Mouse (Mus musculus) liver, embryonic 11.5 days (tissue): ENCODE data around the gene Fam167b. TPM values are rescaled to one million over a fixed set of nuclear protein-coding genes. Genes with fewer than 3 reads are reported as not detected.

Experiments used
- ATAC-seq: fragments of 200-750 bp; cut with Nextera tagmentation; replicated peaks from 2 replicates; pipeline ENCODE4 v1.8.0; 2017; ENCODE audit warnings: moderate number of reproducible peaks, mild to moderate bottlenecking, moderate TSS enrichment, moderate library complexity; ENCODE audit not compliant: low FRiP score
- DNase-seq: peaks from one replicate; pipeline ENCODE4 v3.0.0-alpha.2; 2017; ENCODE audit warnings: low spot score
- H3K27ac ChIP-seq: fragments of 300-500 bp; sonication (generic); 2 replicates; pipeline ENCODE4 v1.5.1; 2014; ENCODE audit warnings: mild to moderate bottlenecking, low read depth, low read length, control low read depth
- H3K27me3 ChIP-seq: fragments of 300-500 bp; sonication (generic); replicated peaks from 2 replicates; pipeline ENCODE4 v1.6.1; 2014; ENCODE audit warnings: low read length, mixed read lengths; ENCODE audit not compliant: control insufficient read depth, insufficient read depth
- H3K36me3 ChIP-seq: fragments of 300-500 bp; sonication (generic); 2 replicates; pipeline ENCODE4 v1.6.1; 2014; ENCODE audit warnings: mild to moderate bottlenecking, low read length, moderate library complexity, mixed read lengths; ENCODE audit not compliant: control insufficient read depth, insufficient read depth
- H3K4me1 ChIP-seq: fragments of 300-500 bp; sonication (generic); replicated peaks from 2 replicates; pipeline ENCODE4 v1.6.1; 2014; ENCODE audit warnings: low read length, mixed read lengths; ENCODE audit not compliant: control insufficient read depth, insufficient read depth
- H3K4me2 ChIP-seq: fragments of 300-500 bp; sonication (generic); 2 replicates; pipeline ENCODE4 v1.6.1; 2014; ENCODE audit warnings: mild to moderate bottlenecking, control low read depth, moderate library complexity
- H3K4me3 ChIP-seq: fragments of 300-500 bp; sonication (generic); 2 replicates; pipeline ENCODE4 v1.5.1; 2014; ENCODE audit warnings: low read depth, low read length, control low read depth
- H3K9ac ChIP-seq: fragments of 300-500 bp; sonication (generic); 2 replicates; pipeline ENCODE4 v1.6.1; 2014; ENCODE audit warnings: low read depth, low read length, control low read depth
- H3K9me3 ChIP-seq: fragments of 300-500 bp; sonication (generic); 2 replicates; pipeline ENCODE4 v1.6.1; 2016; ENCODE audit warnings: low read length, inconsistent platforms, mixed read lengths; ENCODE audit not compliant: control insufficient read depth
- WGBS: fragments of 180-500 bp; shearing (Covaris S2); extraction: QIAGEN DNeasy Blood & Tissue Kit; methylation state at CpG from one replicate; pipeline ENCODE4 v1.1.7; 2014; 5-methylcytosine and 5-hydroxymethylcytosine counted together
- polyA plus RNA-seq: library from polyadenylated mRNA; unstranded; fragments of >200 nt; fragmentation: Nextera tagmentation; extraction: Ambion mirVana; gene quantifications from 2 replicates; pipeline ENCODE4 v1.2.1, GENCODE M21; 2014

Gene Fam167b
- polyA plus RNA-seq, 1 experiment from 2014 or later: 9.3 TPM

- WGBS: 82% methylated on average over 4 of the region's 4 CpGs
- H3K27ac ChIP-seq: no peak overlapping the region
Observed at GRCm38 (mm10) chr4:129610472-129610871, 32.1 kb upstream of the Fam167b start.

GRCm38 (mm10) chr4:129610026-129610425, 31.7 kb upstream of the Fam167b start:
- H3K4me3 ChIP-seq: no peak overlapping the region

More at GRCm38 (mm10) chr4:129610472-129610871, 32.1 kb upstream of the Fam167b start:
- Histone ChIP-seq H3K36me3 (peaks cover 15% of the 10 kb centered on the region), H3K9ac (no peak overlapping the region), H3K4me1 (peaks cover 5% of the 10 kb centered on the region), H3K4me3 (no peak overlapping the region), H3K9me3 (no peaks in the 10 kb centered on the region), H3K4me2 (no peak overlapping the region), H3K27me3 (no peaks in the 10 kb centered on the region)
- no peak for ATAC-seq
- no peak for DNase-seq

DNA sequence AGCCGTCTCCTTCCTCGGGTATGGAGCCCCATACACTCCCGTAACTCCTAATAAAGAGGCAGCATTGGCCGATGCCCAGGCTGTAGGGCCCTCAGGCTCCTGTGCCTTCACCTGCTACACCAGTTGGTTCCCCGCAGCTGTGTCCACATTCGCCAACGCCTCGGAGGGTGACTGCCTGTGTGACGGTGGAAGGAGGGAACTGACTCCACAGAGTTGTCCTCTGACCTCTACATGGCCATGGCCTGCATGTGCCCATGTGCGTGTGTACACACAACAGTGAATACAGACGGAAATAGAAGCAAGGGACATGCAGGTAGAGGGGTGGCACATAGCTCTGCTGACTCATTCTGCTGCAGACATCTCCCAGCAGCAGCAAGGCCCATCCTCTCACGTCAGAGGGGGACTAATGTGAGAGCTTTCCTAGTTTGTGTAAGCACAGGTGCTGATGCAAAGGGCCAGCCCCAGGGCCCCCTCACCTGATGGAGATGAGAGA, 30.8 kb upstream of the Fam167b start:
- Histone ChIP-seq H3K27ac (peak overlapping the region; percentile 43; the same call in 1 of the 2 replicates), H3K4me1 (peaks cover 5% of the 10 kb centered on the region), H3K9me3 (no peaks in the 10 kb centered on the region), H3K36me3 (peaks cover 24% of the 10 kb centered on the region), H3K9ac (no peak overlapping the region), H3K4me2 (no peak overlapping the region), H3K27me3 (no peaks in the 10 kb centered on the region), H3K4me3 (no peak overlapping the region)
- WGBS: 79% methylated on average over 12 of the region's 12 CpGs
- no peak for DNase-seq
- 0 out of 2 replicates have a peak, but pooled peaks have one; percentile 4 for ATAC-seq

More at GRCm38 (mm10) chr4:129610026-129610425, 31.7 kb upstream of the Fam167b start:
- Histone ChIP-seq H3K27me3 (no peaks in the 10 kb centered on the region), H3K9me3 (no peaks in the 10 kb centered on the region), H3K4me2 (no peak overlapping the region), H3K36me3 (peaks cover 18% of the 10 kb centered on the region), H3K27ac (no peak overlapping the region), H3K9ac (no peak overlapping the region), H3K4me1 (peaks cover 5% of the 10 kb centered on the region)
- WGBS: 80% methylated on average over 4 of the region's 4 CpGs
- no peak for DNase-seq
- ATAC-seq: no peak

- no peak overlapping the region for H3K9ac ChIP-seq
- no peaks in the 10 kb centered on the region for H3K9me3 ChIP-seq
- ATAC-seq (peak; percentile 82), DNase-seq (peak; percentile 70)
- WGBS: 34% methylated on average over 7 of the region's 7 CpGs
- H3K36me3 ChIP-seq: peaks cover 30% of the 10 kb centered on the region
- H3K27me3 ChIP-seq: no peaks in the 10 kb centered on the region
- H3K4me3 ChIP-seq: no peak overlapping the region
- H3K4me1 ChIP-seq: peaks cover 5% of the 10 kb centered on the region
- H3K4me2 ChIP-seq: no peak overlapping the region
- peak overlapping the region; percentile 43; the same call in 1 of the 2 replicates for H3K27ac ChIP-seq
Observed at GRCm38 (mm10) chr4:129608426-129609025, 30.2 kb upstream of the Fam167b start.

DNA sequence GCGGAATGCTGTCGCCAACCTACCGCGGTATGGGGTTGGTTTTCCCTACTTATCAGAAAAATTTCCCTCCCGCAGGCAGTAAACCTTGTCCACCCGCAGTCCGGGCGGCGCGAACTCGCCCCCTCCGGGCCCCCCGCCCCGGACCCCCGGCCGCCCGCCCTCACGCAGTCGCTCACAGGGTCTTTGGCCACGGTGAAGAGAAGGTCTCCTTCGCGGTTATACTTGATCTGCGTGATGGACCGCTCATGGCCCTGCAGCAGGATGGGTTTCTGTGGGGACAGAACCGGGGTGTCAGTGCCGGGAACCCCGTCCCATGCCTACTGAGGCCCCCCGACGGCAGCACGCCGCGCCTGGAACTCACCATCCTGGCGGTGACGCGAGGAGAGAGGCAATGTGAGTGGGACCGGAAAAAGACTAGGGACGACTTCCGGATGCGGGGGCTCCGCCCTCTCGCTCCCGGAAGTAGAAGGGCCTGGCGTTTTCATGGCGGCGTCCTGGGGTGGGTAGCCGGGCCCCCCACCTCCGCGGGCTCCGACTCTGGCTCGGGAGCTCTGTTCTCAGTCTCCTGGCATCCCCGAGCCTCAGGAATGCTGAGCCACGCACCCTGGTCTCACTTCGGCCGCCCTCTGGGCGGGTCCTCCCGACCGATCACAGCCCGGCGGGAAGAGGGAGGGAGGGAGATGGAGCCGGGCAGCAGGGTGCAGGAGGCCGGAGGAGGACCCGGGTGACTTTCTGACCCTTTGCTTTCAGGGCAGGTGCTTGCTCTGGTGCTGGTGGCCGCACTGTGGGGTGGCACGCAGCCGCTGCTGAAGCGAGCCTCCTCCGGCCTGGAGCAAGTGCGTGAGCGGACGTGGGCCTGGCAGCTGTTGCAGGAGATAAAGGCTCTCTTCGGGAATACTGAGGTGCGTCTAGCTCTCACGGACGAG, 22.1 kb upstream of the Fam167b start, which contains the start of the genes Eif3i and Tmem234:
TSS of gene Eif3i (minus strand) at position 416 of the 926 bp plus-strand sequence.
TSS of gene Tmem234 (plus strand) at position 436 of the 926 bp plus-strand sequence.
- H3K27me3 ChIP-seq: no peaks in the 10 kb centered on the region
- WGBS: under 1% methylated on average over 74 of the region's 74 CpGs

DNA sequence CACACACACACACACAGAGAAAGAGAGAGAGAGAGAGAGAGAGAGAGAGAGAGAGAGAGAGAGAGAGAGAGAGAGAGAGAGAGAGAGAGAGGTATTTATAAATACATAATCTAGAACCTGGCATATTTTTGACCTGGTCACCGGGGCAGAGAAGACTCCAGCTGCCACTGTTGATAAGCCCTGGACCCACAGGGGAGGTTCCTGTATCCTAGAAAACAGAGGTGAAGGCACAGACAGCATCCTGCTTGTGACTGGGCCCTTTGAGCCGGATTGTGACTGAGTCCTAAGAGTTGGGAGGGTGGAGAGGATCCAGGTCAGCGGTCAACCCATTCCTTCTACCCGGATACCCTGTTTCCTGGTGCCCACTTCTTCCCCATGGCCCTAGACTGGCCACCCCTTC, 10.5 kb upstream of the Fam167b start:
- Histone ChIP-seq H3K36me3 (peaks cover 25% of the 10 kb centered on the region), H3K4me1 (peaks cover 11% of the 10 kb centered on the region), H3K27me3 (no peaks in the 10 kb centered on the region), H3K4me3 (no peak overlapping the region), H3K4me2 (no peak overlapping the region), H3K9ac (no peak overlapping the region), H3K27ac (no peak overlapping the region), H3K9me3 (no peaks in the 10 kb centered on the region)
- no peak for DNase-seq
- peak; percentile 42 for ATAC-seq
- 40% methylated on average over 4 of the region's 4 CpGs for WGBS

More for the DNA sequence above, 22.1 kb upstream of the Fam167b start, which contains the start of the genes Eif3i and Tmem234:
- Histone ChIP-seq H3K36me3 (peaks cover 33% of the 10 kb centered on the region), H3K4me1 (peaks cover 23% of the 10 kb centered on the region), H3K9ac (peak within 1 kb of the TSS; percentile 88), H3K4me2 (peak within 1 kb of the TSS; percentile 94), H3K27ac (peak within 1 kb of the TSS; percentile 80), H3K9me3 (no peaks in the 10 kb centered on the region), H3K4me3 (peak within 1 kb of the TSS; percentile 94)
- ATAC-seq: peak; percentile 91
- peak; percentile 85 for DNase-seq

DNA sequence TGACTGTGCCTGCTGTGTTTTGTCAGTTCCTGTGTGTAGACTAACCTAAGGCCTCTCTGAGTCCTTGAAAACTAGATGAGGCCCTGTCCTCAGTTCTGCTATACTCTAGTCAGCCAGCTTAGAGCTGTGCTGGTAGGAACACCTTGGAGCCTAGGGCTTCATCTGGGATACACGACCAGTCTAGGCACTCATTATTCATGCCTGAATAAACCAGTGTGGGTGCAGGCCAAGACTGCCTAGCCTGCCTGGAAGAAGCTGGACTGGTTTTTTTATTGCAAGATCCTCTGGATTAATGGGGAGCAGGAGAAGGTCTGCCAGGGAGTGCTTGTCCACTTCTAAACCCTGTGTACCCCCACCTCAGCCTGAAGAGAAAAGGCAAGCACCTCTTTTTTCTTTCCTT, 8.6 kb upstream of the Fam167b start:
- no peak overlapping the region for H3K9ac ChIP-seq
- no peak for ATAC-seq
- H3K27ac ChIP-seq: no peak overlapping the region
- 69% methylated on average over 1 of the region's 1 CpGs for WGBS
- no peak overlapping the region for H3K4me2 ChIP-seq
- peaks cover 11% of the 10 kb centered on the region for H3K4me1 ChIP-seq
- no peaks in the 10 kb centered on the region for H3K9me3 ChIP-seq
- no peak overlapping the region for H3K4me3 ChIP-seq
- no peak for DNase-seq
- H3K27me3 ChIP-seq: no peaks in the 10 kb centered on the region
- peaks cover 11% of the 10 kb centered on the region for H3K36me3 ChIP-seq

- H3K27me3 ChIP-seq: no peaks in the 10 kb centered on the region
- H3K36me3 ChIP-seq: peaks cover under 1% of the 10 kb centered on the region
- H3K9me3 ChIP-seq: no peaks in the 10 kb centered on the region
- peaks cover 11% of the 10 kb centered on the region for H3K4me1 ChIP-seq
- 65% methylated on average over 9 of the region's 9 CpGs for WGBS
- ATAC-seq: peak; percentile 80
- DNase-seq: no peak
- H3K9ac ChIP-seq: peak overlapping the region; percentile 66
- peak overlapping the region; percentile 23 for H3K27ac ChIP-seq
- H3K4me2 ChIP-seq: peak overlapping the region; percentile 74
- H3K4me3 ChIP-seq: peak overlapping the region; percentile 55
Observed at GRCm38 (mm10) chr4:129585773-129586172, 7.4 kb upstream of the Fam167b start.
